Mouse (Mus musculus): ENCODE measurements around the gene Iqgap2. TPM values are rescaled to one million over a fixed set of nuclear protein-coding genes. Genes with fewer than 3 reads are reported as not detected.
A peak's percentile ranks its signal among the peaks of the same experiment; 100 is the strongest.

The Iqgap2 gene
- polyA plus RNA-seq, 1 experiment from 2014 or later: 18.4 TPM

- H3K9ac ChIP-seq (ENCODE audit: low read length): no peak overlapping the region
- peaks cover 6% of the 10 kb centered on the region; the same call in 1 of the 2 replicates for H3K4me1 ChIP-seq (ENCODE audit: control insufficient read depth, insufficient read depth, low read length)
- 85% methylated on average over 6 of the region's 6 CpGs for WGBS
- no peak overlapping the region for H3K27ac ChIP-seq (ENCODE audit: low read length)
- H3K36me3 ChIP-seq (ENCODE audit: control insufficient read depth, insufficient read depth, low read length): 0 out of 2 replicates have a peak, but pooled peaks cover 4% of the 10 kb centered on the region
- H3K9me3 ChIP-seq (replicated peaks; ENCODE audit: control insufficient read depth, low read length): no peaks in the 10 kb centered on the region
- no peak overlapping the region for H3K4me2 ChIP-seq (ENCODE audit: low read depth, low read length)
- H3K4me3 ChIP-seq (replicated peaks; ENCODE audit: low read length): no peak overlapping the region
- ATAC-seq (ENCODE audit: insufficient read depth, low FRiP score): no peak
- H3K27me3 ChIP-seq (ENCODE audit: control insufficient read depth, insufficient read depth, low read length): no peaks in the 10 kb centered on the region
Measured at GRCm38 (mm10) chr13:95632144-95632543, 259.6 kb downstream of the Iqgap2 start.

- Histone ChIP-seq H3K27ac (ENCODE audit: low read length) (no peak overlapping the region), H3K27me3 (ENCODE audit: control insufficient read depth, insufficient read depth, low read length) (no peaks in the 10 kb centered on the region), H3K36me3 (ENCODE audit: control insufficient read depth, insufficient read depth, low read length) (0 out of 2 replicates have a peak, but pooled peaks cover 4% of the 10 kb centered on the region), H3K4me1 (ENCODE audit: control insufficient read depth, insufficient read depth, low read length) (peaks cover 6% of the 10 kb centered on the region; the same call in 1 of the 2 replicates), H3K4me3 (replicated peaks; ENCODE audit: low read length) (no peak overlapping the region), H3K9me3 (replicated peaks; ENCODE audit: control insufficient read depth, low read length) (no peaks in the 10 kb centered on the region), H3K4me2 (ENCODE audit: low read depth, low read length) (no peak overlapping the region), H3K9ac (ENCODE audit: low read length) (no peak overlapping the region)
- 53% methylated on average over 2 of the region's 2 CpGs for WGBS
- ATAC-seq (ENCODE audit: insufficient read depth, low FRiP score): no peak
Measured at GRCm38 (mm10) chr13:95630747-95631146, 261.0 kb downstream of the Iqgap2 start.

DNA sequence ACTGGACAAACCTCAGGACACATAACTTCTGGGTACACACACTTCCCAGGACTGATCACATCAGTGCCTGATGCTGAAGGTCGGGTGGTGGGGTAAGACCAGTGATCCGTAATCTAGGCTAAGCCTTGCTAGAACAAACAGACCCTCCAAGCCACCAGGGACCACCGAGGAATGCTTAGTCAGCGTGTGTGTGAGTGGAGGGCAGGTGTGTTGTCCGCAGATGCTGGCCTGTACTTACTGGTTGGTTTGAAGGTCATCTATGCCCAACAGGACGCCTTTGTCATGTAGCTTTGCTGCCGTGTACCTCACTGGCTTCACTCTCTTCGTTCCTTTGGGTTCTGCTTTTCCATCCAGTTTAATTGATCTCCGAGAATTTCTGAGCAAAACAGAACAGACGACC lies 262.0 kb downstream of the Iqgap2 start:
- Histone ChIP-seq H3K36me3 (ENCODE audit: control insufficient read depth, insufficient read depth, low read length) (0 out of 2 replicates have a peak, but pooled peaks cover 4% of the 10 kb centered on the region), H3K27ac (ENCODE audit: low read length) (no peak overlapping the region), H3K4me2 (ENCODE audit: low read depth, low read length) (no peak overlapping the region), H3K9me3 (replicated peaks; ENCODE audit: control insufficient read depth, low read length) (no peaks in the 10 kb centered on the region), H3K27me3 (ENCODE audit: control insufficient read depth, insufficient read depth, low read length) (no peaks in the 10 kb centered on the region), H3K4me3 (replicated peaks; ENCODE audit: low read length) (no peak overlapping the region), H3K9ac (ENCODE audit: low read length) (no peak overlapping the region), H3K4me1 (ENCODE audit: control insufficient read depth, insufficient read depth, low read length) (peaks cover 6% of the 10 kb centered on the region; the same call in 1 of the 2 replicates)
- no peak for ATAC-seq (ENCODE audit: insufficient read depth, low FRiP score)
- 83% methylated on average over 10 of the region's 10 CpGs for WGBS

DNA sequence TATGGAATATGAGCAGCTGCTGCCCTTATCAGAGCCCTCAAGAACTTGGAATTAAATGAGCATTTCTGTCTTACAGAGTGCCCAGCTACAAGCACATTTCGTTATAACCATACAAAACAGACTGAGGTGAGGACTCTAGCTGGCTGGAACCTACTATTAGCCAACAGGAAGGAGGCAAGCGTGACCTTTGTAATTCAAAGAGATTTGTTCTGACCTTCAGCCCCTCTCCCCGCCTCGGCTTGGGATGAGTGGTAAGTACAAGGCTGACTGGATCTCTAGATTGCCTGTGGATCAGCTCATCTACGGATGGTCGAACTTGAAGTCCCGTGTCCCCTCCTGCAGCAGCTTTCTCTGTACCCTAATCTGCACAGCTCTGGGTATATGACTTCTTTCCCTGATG lies 265.0 kb downstream of the Iqgap2 start:
- no peaks in the 10 kb centered on the region for H3K27me3 ChIP-seq (ENCODE audit: control insufficient read depth, insufficient read depth, low read length)
- H3K9ac ChIP-seq (ENCODE audit: low read length): no peak overlapping the region
- no peaks in the 10 kb centered on the region for H3K4me1 ChIP-seq (ENCODE audit: control insufficient read depth, insufficient read depth, low read length)
- H3K4me2 ChIP-seq (ENCODE audit: low read depth, low read length): no peak overlapping the region
- no peaks in the 10 kb centered on the region for H3K9me3 ChIP-seq (replicated peaks; ENCODE audit: control insufficient read depth, low read length)
- H3K4me3 ChIP-seq (replicated peaks; ENCODE audit: low read length): no peak overlapping the region
- H3K36me3 ChIP-seq (ENCODE audit: control insufficient read depth, insufficient read depth, low read length): 0 out of 2 replicates have a peak, but pooled peaks cover 2% of the 10 kb centered on the region
- no peak overlapping the region for H3K27ac ChIP-seq (ENCODE audit: low read length)
- WGBS: 80% methylated on average over 7 of the region's 7 CpGs
- ATAC-seq (ENCODE audit: insufficient read depth, low FRiP score): no peak

- Histone ChIP-seq H3K4me3 (replicated peaks; ENCODE audit: low read length) (no peak overlapping the region), H3K9me3 (replicated peaks; ENCODE audit: control insufficient read depth, low read length) (no peaks in the 10 kb centered on the region)
- 85% methylated on average over 3 of the region's 3 CpGs for WGBS
Measured at GRCm38 (mm10) chr13:95623042-95623441, 268.7 kb downstream of the Iqgap2 start.

DNA sequence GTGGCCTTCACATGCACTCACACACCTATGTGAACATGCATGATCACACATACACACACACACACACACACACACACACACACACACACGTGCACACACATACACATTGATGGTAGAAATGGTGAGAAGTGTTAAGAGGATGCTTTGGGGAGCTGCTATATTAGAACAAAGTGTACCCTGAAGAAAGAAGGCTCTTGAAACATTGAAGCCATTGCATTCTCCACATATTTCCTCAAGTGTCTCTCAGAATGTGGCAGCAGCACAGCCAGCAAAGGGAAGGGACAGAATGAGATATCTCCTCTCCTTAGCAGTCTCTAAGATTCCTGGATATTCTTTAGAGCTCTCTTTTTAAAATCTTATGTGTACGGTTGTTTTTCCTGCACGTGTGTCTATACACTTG lies 270.2 kb downstream of the Iqgap2 start:
- ATAC-seq (ENCODE audit: insufficient read depth, low FRiP score): no peak
- H3K27me3 ChIP-seq (ENCODE audit: control insufficient read depth, insufficient read depth, low read length): no peaks in the 10 kb centered on the region
- H3K36me3 ChIP-seq (ENCODE audit: control insufficient read depth, insufficient read depth, low read length): no peaks in the 10 kb centered on the region
- no peak overlapping the region for H3K4me3 ChIP-seq (replicated peaks; ENCODE audit: low read length)
- H3K27ac ChIP-seq (ENCODE audit: low read length): no peak overlapping the region
- H3K4me1 ChIP-seq (ENCODE audit: control insufficient read depth, insufficient read depth, low read length): peaks cover 3% of the 10 kb centered on the region; the same call in 1 of the 2 replicates
- no peaks in the 10 kb centered on the region for H3K9me3 ChIP-seq (replicated peaks; ENCODE audit: control insufficient read depth, low read length)
- 70% methylated on average over 3 of the region's 3 CpGs for WGBS
- H3K9ac ChIP-seq (ENCODE audit: low read length): no peak overlapping the region
- H3K4me2 ChIP-seq (ENCODE audit: low read depth, low read length): no peak overlapping the region

More at GRCm38 (mm10) chr13:95623042-95623441, 268.7 kb downstream of the Iqgap2 start:
- Histone ChIP-seq H3K36me3 (ENCODE audit: control insufficient read depth, insufficient read depth, low read length) (no peaks in the 10 kb centered on the region), H3K27ac (ENCODE audit: low read length) (no peak overlapping the region), H3K4me1 (ENCODE audit: control insufficient read depth, insufficient read depth, low read length) (no peaks in the 10 kb centered on the region), H3K4me2 (ENCODE audit: low read depth, low read length) (no peak overlapping the region), H3K27me3 (ENCODE audit: control insufficient read depth, insufficient read depth, low read length) (no peaks in the 10 kb centered on the region), H3K9ac (ENCODE audit: low read length) (no peak overlapping the region)
- ATAC-seq (ENCODE audit: insufficient read depth, low FRiP score): no peak

DNA sequence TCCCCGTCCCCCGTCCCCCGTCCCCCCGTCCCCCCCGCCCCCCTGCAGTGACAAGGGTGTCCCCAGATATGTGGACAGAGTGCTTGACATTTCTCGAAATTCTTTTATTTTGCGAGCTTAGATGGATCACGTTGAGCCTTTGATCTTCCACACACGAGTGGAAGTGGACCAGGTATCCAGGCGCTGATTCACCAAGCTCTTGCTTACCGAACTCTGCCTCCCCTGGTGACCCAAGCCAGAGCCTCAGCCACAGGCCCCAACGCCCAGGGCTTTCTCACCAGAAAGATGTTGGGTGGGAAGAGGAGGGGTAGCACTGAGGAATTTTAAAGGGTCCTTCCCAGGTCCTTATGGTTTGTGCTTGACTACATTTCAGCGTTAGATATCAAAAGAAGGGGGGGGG lies 272.9 kb downstream of the Iqgap2 start:
- Histone ChIP-seq H3K27ac (ENCODE audit: low read length) (peak overlapping the region; percentile 68; the same call in 1 of the 2 replicates), H3K4me3 (replicated peaks; ENCODE audit: low read length) (peak overlapping the region; percentile 92), H3K9me3 (replicated peaks; ENCODE audit: control insufficient read depth, low read length) (no peaks in the 10 kb centered on the region), H3K27me3 (ENCODE audit: control insufficient read depth, insufficient read depth, low read length) (no peaks in the 10 kb centered on the region), H3K4me2 (ENCODE audit: low read depth, low read length) (peak overlapping the region; percentile 88), H3K9ac (ENCODE audit: low read length) (peak overlapping the region; percentile 93), H3K36me3 (ENCODE audit: control insufficient read depth, insufficient read depth, low read length) (no peaks in the 10 kb centered on the region), H3K4me1 (ENCODE audit: control insufficient read depth, insufficient read depth, low read length) (peaks cover 10% of the 10 kb centered on the region; the same call in 1 of the 2 replicates)
- WGBS: 13% methylated on average over 13 of the region's 13 CpGs
- ATAC-seq (ENCODE audit: insufficient read depth, low FRiP score): no peak

GRCm38 (mm10) chr13:95618309-95618712 lies 273.4 kb downstream of the Iqgap2 start, which contains the start of gene F2r:
TSS of gene F2r (minus strand) at chr13:95618487.
- peak; percentile 94 for ATAC-seq (ENCODE audit: insufficient read depth, low FRiP score)

DNA sequence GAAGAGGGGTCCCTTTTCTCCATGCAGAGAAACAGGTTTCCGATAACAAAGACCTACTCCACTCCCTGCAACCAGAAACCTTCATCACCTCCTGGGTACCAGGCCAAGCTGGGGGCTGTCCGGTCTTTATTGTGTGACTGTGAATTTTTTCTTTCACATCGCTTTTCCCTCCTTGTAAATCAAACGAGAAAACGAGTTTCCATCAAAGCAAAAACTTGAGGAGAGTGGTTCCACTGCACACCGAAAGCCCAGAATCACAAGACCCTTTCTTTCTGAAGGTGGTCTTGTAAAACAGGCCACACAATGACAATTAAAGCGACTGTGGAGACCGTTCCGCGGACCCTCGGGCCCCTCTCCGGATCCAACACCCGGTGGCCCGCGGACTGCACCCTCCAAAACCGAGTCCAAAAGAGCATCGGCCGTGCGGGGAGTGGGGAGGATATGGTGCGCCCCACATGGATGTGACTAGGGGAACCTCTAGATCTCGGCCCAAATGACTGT lies 274.0 kb downstream of the Iqgap2 start:
- Histone ChIP-seq H3K9ac (ENCODE audit: low read length) (peak overlapping the region; percentile 93), H3K4me3 (replicated peaks; ENCODE audit: low read length) (peak overlapping the region; percentile 92), H3K4me2 (ENCODE audit: low read depth, low read length) (peak overlapping the region; percentile 88), H3K27ac (ENCODE audit: low read length) (peak overlapping the region; percentile 81), H3K4me1 (ENCODE audit: control insufficient read depth, insufficient read depth, low read length) (peaks cover 10% of the 10 kb centered on the region; the same call in 1 of the 2 replicates), H3K36me3 (ENCODE audit: control insufficient read depth, insufficient read depth, low read length) (no peaks in the 10 kb centered on the region), H3K27me3 (ENCODE audit: control insufficient read depth, insufficient read depth, low read length) (no peaks in the 10 kb centered on the region), H3K9me3 (replicated peaks; ENCODE audit: control insufficient read depth, low read length) (no peaks in the 10 kb centered on the region)
- peak; percentile 30 for ATAC-seq (ENCODE audit: insufficient read depth, low FRiP score)
- WGBS: under 1% methylated on average over 21 of the region's 21 CpGs

More at GRCm38 (mm10) chr13:95618309-95618712, 273.4 kb downstream of the Iqgap2 start, which contains the start of gene F2r:
- Histone ChIP-seq H3K36me3 (ENCODE audit: control insufficient read depth, insufficient read depth, low read length) (no peaks in the 10 kb centered on the region), H3K4me3 (replicated peaks; ENCODE audit: low read length) (peak within 1 kb of the TSS; percentile 92), H3K9me3 (replicated peaks; ENCODE audit: control insufficient read depth, low read length) (no peaks in the 10 kb centered on the region), H3K4me2 (ENCODE audit: low read depth, low read length) (peak within 1 kb of the TSS; percentile 88), H3K27me3 (ENCODE audit: control insufficient read depth, insufficient read depth, low read length) (no peaks in the 10 kb centered on the region), H3K9ac (ENCODE audit: low read length) (peak within 1 kb of the TSS; percentile 93), H3K4me1 (ENCODE audit: control insufficient read depth, insufficient read depth, low read length) (peaks cover 10% of the 10 kb centered on the region; the same call in 1 of the 2 replicates), H3K27ac (ENCODE audit: low read length) (peak within 1 kb of the TSS; percentile 81)
- WGBS: 1% methylated on average over 41 of the region's 42 CpGs

All from stomach, embryonic 16.5 days (tissue).